Mouse (Mus musculus): Measurements from ENCODE around the gene Adamts2. TPM values are rescaled to one million over a fixed set of nuclear protein-coding genes. Genes with fewer than 3 reads are reported as not detected.

Gene Adamts2
- polyA plus RNA-seq (2015; fragmentation: Nextera tagmentation; extraction: Ambion mirVana), result 12.0 and 13.8 TPM in 2 replicates

DNA sequence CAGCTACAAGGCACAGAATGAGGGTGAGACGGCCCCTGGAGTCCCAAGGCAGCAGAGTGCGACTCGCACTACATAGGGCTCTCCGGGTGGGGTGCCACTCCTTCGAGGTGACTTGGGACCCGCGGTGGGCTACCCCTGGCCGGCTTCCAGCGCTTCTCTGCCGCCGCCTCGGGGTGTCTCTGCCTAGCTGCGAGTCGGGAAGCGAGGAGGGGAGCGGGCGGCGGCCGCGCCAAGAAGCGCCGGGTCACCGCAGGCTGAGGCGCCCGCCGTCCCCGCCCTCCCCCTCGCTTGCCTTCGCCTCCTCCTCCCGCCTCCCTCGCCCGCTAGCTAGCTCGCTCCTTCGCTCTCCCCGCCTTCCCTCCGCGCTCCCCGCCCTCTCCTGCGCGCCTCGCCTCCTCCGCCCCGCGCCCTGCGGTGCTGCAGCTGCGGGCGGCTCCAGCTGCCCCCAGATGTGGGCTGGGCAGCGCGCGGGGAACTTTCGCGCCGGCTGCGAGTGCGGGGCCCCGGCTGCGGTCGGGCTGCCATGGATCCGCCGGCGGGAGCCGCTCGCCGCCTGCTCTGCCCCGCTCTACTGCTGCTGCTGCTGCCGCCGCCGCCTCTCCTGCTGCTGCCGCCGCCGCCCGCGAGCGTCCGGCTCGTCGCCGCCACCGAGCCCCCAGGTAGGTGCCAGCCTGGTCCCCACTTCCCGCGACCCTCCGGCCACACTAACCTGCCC, at the start of gene Adamts2:
TSS of gene Adamts2 (plus strand) at position 444 of the 715 bp plus-strand sequence.
- 0% methylated on average over 56 of the region's 82 CpGs for WGBS

DNA sequence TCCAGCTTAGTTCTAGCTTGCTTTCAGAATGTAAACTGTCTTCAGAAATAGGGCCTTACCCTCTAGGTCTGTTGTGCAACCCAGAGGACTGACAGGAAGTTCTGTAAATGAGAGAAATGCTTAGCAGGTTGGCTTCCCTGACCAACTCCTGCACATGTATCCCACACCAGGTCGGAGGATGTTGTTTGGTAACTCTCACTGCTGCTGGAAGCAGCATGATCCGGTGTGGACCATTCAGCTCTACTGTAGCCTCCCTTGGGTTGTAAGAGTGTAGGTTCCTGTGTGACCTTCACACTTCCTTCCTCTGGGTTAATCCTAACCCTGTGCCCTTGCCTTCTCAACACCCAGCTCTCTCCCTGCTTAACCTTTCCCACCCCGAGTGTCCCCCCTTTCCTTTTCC, 44.8 kb upstream of the Adamts2 start:
- no peaks in the 10 kb centered on the region for H3K27me3 ChIP-seq
- whole genome bisulfite sequencing, result 91% methylated on average over 3 of the region's 3 CpGs
- no peaks in the 10 kb centered on the region for H3K4me1 ChIP-seq
- H3K9ac ChIP-seq, result no peak overlapping the region
- no peak overlapping the region for H3K4me2 ChIP-seq
- no peak overlapping the region for H3K4me3 ChIP-seq
- ATAC-seq (ENCODE audit: insufficient number of reproducible peaks, insufficient read depth, low FRiP score, low TSS enrichment, low read depth), result no peak
- no peak overlapping the region for H3K27ac ChIP-seq
- no peaks in the 10 kb centered on the region for H3K36me3 ChIP-seq
- peaks cover 7% of the 10 kb centered on the region; the same call in 1 of the 2 replicates for H3K9me3 ChIP-seq

More for the DNA sequence above, at the start of gene Adamts2:
- H3K4me1 ChIP-seq, result peaks cover 24% of the 10 kb centered on the region
- H3K4me3 ChIP-seq, result peak within 1 kb of the TSS; percentile 71
- H3K27ac ChIP-seq, result peak within 1 kb of the TSS; percentile 72
- peak within 1 kb of the TSS; percentile 89 for H3K4me2 ChIP-seq
- H3K9me3 ChIP-seq, result no peaks in the 10 kb centered on the region
- H3K9ac ChIP-seq, result peak within 1 kb of the TSS; percentile 80
- H3K36me3 ChIP-seq, result no peaks in the 10 kb centered on the region; the same call in 1 of the 2 replicates
- peaks cover 82% of the 10 kb centered on the region for H3K27me3 ChIP-seq
- ATAC-seq (ENCODE audit: insufficient number of reproducible peaks, insufficient read depth, low FRiP score, low TSS enrichment, low read depth), result peak; percentile 74

DNA sequence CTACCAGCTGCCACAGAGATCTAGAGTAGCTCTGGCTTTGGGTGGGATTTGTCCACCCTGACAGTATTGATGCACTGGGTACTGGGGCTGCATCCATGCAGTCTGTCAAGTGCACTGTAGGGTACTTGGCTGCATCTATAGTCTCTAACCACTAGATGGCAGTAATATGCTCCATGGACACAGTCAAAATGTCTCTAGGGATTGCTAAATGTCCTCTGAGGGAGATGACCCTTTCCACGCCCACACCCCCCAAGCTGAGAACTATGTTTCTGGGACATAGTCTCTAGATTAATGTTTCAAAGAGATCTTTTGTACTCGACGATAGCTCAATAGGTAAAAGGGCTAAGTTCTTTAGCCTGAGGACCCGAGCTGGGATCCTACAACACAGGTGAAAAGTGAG, 42.8 kb upstream of the Adamts2 start:
- ATAC-seq (ENCODE audit: insufficient number of reproducible peaks, insufficient read depth, low FRiP score, low TSS enrichment, low read depth), result no peak
- H3K4me3 ChIP-seq, result no peak overlapping the region
- WGBS, result 37% methylated on average over 4 of the region's 4 CpGs

DNA sequence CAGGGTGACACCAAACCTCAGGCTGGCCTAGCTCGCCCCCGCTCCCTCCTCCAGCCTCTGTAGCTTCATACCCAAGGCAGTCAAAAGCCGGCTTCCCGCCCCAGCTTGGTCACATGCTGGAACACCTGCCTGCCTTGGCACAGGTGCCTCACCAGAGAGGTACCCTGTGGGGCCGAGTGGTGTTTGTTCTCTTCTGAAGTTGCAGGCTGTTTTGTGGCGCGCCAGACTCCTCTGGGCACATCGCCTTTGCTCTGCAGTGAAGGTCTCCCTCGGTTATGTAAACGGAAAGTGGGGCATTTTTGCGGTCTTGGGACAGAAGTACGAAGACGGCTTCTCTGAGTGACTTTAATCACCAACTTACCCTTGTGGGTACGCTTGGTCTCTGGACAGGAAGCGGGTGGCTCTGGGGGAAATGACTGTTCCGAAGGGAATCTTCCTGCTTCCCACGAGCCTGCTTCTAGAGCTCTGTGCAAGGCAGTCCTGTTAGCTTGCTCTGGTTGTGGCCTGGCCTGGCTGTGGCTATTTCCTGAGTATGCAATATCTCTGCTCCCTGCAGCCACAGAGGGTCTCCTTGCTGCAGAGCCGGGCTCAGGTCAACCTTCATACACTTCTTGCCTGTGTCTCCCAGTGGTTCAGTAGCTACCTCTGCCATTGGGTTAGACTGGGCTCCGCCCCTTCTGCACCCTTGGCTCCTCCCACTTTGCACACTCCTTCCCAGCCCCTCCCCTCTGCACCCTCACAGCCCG, 36.2 kb upstream of the Adamts2 start:
- H3K9ac ChIP-seq, result no peak overlapping the region
- 76% methylated on average over 20 of the region's 20 CpGs for WGBS
- no peaks in the 10 kb centered on the region for H3K36me3 ChIP-seq
- no peak overlapping the region for H3K27ac ChIP-seq
- H3K4me3 ChIP-seq, result no peak overlapping the region
- no peaks in the 10 kb centered on the region for H3K9me3 ChIP-seq
- H3K4me1 ChIP-seq, result no peaks in the 10 kb centered on the region
- ATAC-seq (ENCODE audit: insufficient number of reproducible peaks, insufficient read depth, low FRiP score, low TSS enrichment, low read depth), result 0 out of 2 replicates have a peak, but pooled peaks have one; percentile 20
- H3K4me2 ChIP-seq, result no peak overlapping the region
- no peaks in the 10 kb centered on the region for H3K27me3 ChIP-seq

More for the DNA sequence above, 42.8 kb upstream of the Adamts2 start:
- H3K36me3 ChIP-seq, result no peaks in the 10 kb centered on the region
- no peaks in the 10 kb centered on the region for H3K4me1 ChIP-seq
- H3K9ac ChIP-seq, result no peak overlapping the region
- H3K27me3 ChIP-seq, result no peaks in the 10 kb centered on the region
- no peak overlapping the region for H3K4me2 ChIP-seq
- peaks cover 7% of the 10 kb centered on the region; the same call in 1 of the 2 replicates for H3K9me3 ChIP-seq
- H3K27ac ChIP-seq, result no peak overlapping the region

DNA sequence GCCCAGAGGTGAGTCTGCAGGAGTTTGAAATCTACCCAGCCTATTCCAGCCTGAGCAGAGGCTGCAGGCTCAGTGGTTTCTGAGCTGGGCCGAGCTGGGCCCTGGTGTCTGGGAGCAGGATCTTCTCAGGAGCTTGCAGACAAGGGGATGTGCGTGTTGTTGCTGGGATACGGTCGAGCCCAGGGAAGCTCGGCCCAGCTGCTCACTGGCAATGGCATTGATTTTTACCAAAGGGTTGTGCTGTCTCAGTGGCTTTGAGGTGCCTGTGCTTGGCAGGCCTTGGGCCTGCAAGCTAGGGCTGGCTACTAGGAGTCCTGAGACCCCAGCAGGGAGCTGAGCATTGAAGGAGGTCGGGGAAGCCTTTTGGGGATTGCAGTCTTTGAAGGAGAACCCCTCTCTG, 30.4 kb upstream of the Adamts2 start:
- no peaks in the 10 kb centered on the region for H3K27me3 ChIP-seq
- no peak overlapping the region for H3K9ac ChIP-seq
- H3K36me3 ChIP-seq, result no peaks in the 10 kb centered on the region
- H3K4me3 ChIP-seq, result no peak overlapping the region
- no peak overlapping the region for H3K4me2 ChIP-seq
- H3K4me1 ChIP-seq, result no peaks in the 10 kb centered on the region
- no peaks in the 10 kb centered on the region for H3K9me3 ChIP-seq
- no peak for ATAC-seq (ENCODE audit: insufficient number of reproducible peaks, insufficient read depth, low FRiP score, low TSS enrichment, low read depth)
- no peak overlapping the region for H3K27ac ChIP-seq
- WGBS, result 78% methylated on average over 6 of the region's 6 CpGs

DNA sequence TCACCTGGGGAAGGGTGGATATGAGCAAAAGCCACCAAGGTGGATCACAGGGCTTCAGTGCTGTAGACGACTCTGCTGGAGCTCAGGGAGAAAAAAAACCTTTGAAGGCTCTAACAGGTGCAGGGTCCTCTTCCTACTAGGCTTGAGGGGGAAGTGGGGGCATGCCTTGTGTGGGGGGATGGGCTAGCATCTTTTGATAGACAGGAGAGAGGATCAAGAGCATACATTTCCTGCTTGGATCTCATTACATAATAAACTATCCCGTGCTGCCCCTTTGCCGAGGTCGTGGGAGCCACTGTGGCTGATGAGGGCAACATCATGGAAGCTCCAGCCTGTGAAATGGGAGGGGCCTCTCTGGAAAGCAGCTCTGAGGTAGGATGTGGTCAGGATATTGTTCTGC, 25.4 kb upstream of the Adamts2 start:
- H3K4me2 ChIP-seq, result no peak overlapping the region
- no peak for ATAC-seq (ENCODE audit: insufficient number of reproducible peaks, insufficient read depth, low FRiP score, low TSS enrichment, low read depth)

DNA sequence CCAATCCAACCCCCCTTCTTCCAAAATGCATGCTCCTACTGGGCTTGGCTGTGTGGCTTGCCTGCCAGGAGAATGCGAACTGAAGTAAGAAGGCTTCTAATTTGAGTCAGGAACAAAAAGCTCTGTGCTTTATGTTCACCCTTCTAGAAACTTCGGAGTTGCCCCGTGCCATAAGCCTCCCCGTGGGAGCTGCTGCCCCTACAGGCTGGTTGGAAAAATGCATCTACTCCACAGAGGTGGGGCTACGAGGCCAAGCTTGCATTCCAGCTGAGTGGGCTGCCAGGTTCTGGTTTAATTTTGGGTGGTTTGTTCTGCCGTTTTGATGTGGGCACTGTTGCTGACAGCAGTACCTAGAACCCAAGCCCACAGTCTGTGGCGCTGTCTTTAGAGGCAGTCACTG, 14.9 kb upstream of the Adamts2 start:
- no peaks in the 10 kb centered on the region for H3K27me3 ChIP-seq
- no peak overlapping the region for H3K9ac ChIP-seq
- H3K4me3 ChIP-seq, result no peak overlapping the region
- 0 out of 2 replicates have a peak, but pooled peaks cover 3% of the 10 kb centered on the region for H3K4me1 ChIP-seq
- no peaks in the 10 kb centered on the region for H3K36me3 ChIP-seq
- 47% methylated on average over 7 of the region's 7 CpGs for WGBS
- no peak for ATAC-seq (ENCODE audit: insufficient number of reproducible peaks, insufficient read depth, low FRiP score, low TSS enrichment, low read depth)
- no peak overlapping the region for H3K27ac ChIP-seq
- no peaks in the 10 kb centered on the region for H3K9me3 ChIP-seq
- H3K4me2 ChIP-seq, result no peak overlapping the region

More for the DNA sequence above, 25.4 kb upstream of the Adamts2 start:
- Histone ChIP-seq H3K9ac (no peak overlapping the region), H3K27ac (no peak overlapping the region), H3K27me3 (no peaks in the 10 kb centered on the region), H3K36me3 (no peaks in the 10 kb centered on the region), H3K4me1 (no peaks in the 10 kb centered on the region), H3K9me3 (no peaks in the 10 kb centered on the region), H3K4me3 (no peak overlapping the region)
- 50% methylated on average over 4 of the region's 4 CpGs for WGBS

DNA sequence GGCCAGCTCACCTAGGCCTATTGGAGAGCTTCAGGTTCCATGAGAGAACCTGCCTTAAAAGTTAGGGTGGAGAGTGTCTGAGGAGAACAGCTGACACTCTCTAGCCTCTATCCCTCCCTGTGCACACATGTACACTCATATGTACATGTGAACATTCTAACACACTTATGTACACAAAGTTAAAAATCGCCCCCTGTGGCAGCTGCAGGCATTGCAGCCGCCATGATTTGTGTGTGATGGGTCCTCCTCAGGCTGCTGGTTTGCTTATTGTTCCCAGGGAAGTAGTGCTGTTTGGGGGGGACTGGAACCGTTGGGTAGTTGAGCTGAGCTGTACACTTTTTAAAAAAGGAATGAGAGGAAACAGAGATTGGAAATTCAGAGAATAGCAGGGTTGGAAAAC, 14.1 kb upstream of the Adamts2 start:
- H3K27ac ChIP-seq, result no peak overlapping the region
- no peak overlapping the region for H3K4me3 ChIP-seq
- H3K4me2 ChIP-seq, result no peak overlapping the region
- H3K9me3 ChIP-seq, result no peaks in the 10 kb centered on the region
- no peak for ATAC-seq (ENCODE audit: insufficient number of reproducible peaks, insufficient read depth, low FRiP score, low TSS enrichment, low read depth)
- WGBS, result 17% methylated on average over 3 of the region's 3 CpGs
- peaks cover 6% of the 10 kb centered on the region for H3K4me1 ChIP-seq
- no peaks in the 10 kb centered on the region for H3K27me3 ChIP-seq
- no peaks in the 10 kb centered on the region for H3K36me3 ChIP-seq
- H3K9ac ChIP-seq, result no peak overlapping the region

DNA sequence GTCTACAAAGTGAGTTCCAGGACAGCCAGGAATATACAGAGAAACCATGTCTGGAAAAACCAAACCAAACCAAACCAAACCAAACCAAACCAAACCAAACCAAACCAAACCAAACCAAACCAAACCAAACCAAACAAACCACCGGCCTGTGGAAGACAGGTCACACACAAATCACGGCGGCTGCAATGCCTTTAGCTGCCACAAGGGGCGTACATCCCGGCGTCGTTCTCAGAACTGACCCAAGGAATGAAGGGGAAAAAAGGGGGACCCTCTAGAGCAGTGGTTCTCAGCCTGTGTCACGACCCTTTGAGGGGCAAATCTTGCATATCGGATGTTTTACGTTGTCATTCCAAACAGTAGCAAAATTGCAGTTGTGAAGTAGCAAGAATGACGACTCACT, 12.8 kb upstream of the Adamts2 start:
- no peak overlapping the region for H3K27ac ChIP-seq
- no peak overlapping the region for H3K4me3 ChIP-seq
- no peaks in the 10 kb centered on the region for H3K36me3 ChIP-seq
- no peaks in the 10 kb centered on the region for H3K27me3 ChIP-seq
- no peak for ATAC-seq (ENCODE audit: insufficient number of reproducible peaks, insufficient read depth, low FRiP score, low TSS enrichment, low read depth)
- no peak overlapping the region for H3K4me2 ChIP-seq
- H3K9me3 ChIP-seq, result no peaks in the 10 kb centered on the region
- WGBS, result 43% methylated on average over 11 of the region's 11 CpGs
- peaks cover 19% of the 10 kb centered on the region for H3K4me1 ChIP-seq
- H3K9ac ChIP-seq, result no peak overlapping the region

DNA sequence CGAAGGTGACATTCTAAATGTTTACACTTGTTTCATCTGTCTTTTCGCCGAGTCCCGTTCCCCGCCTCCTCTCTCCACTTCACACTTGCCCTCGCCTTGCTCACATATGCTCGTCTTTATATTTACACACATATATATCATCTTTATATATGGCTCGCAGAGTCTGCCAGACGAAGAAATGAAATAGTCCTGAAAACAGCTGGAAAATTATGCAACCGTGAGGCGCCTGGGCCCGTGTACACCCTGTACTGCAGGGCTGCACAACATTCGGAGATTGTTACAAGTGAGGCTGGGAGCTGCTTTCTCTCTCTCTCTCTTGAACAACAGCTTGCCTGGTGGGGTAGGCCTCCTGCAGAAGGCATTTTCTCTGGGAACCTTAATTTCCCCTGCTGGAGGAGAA, 10.8 kb upstream of the Adamts2 start:
- no peak overlapping the region for H3K27ac ChIP-seq
- no peaks in the 10 kb centered on the region for H3K36me3 ChIP-seq
- 85% methylated on average over 13 of the region's 13 CpGs for WGBS
- no peaks in the 10 kb centered on the region for H3K9me3 ChIP-seq
- H3K4me1 ChIP-seq, result peaks cover 21% of the 10 kb centered on the region
- H3K4me2 ChIP-seq, result no peak overlapping the region
- H3K9ac ChIP-seq, result no peak overlapping the region
- H3K4me3 ChIP-seq, result no peak overlapping the region
- ATAC-seq (ENCODE audit: insufficient number of reproducible peaks, insufficient read depth, low FRiP score, low TSS enrichment, low read depth), result no peak
- H3K27me3 ChIP-seq, result no peaks in the 10 kb centered on the region

DNA sequence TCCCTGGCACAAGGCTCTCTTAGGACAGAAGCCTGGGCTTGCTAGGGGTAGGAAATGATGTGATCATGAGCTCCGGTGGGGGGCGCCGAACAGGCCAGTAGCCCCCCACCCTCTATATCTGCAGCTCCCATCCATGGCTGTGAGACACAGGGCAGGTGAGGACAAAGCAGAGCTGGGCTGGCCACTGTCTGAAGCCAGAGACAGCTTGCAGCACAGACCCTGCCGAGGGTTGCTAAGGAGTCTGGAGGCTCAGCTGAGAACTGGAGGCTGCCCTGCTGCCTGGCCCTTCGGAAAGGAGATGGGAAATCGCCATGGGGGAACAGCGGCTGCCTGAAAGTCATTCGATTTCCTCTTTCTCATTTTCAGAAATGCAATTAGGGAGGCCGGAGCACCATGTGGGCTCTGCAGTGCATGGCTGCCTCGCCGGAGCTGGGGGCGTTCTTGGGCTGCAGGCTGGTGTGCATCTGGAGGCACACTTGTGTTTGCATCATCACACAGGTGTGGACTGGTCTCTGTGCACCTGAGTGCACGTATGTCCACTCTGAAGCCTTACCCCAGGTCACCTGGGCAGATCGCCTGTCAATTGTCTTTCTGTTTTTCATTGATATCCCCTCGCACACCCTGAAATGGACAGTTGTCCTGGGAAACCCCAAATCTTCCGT, 8.9 kb upstream of the Adamts2 start:
- Histone ChIP-seq H3K4me2 (no peak overlapping the region; the same call in 1 of the 2 replicates), H3K27ac (no peak overlapping the region), H3K9ac (peak overlapping the region; percentile 44; the same call in 1 of the 2 replicates), H3K4me1 (peaks cover 18% of the 10 kb centered on the region), H3K9me3 (no peaks in the 10 kb centered on the region), H3K27me3 (no peaks in the 10 kb centered on the region), H3K4me3 (no peak overlapping the region), H3K36me3 (no peaks in the 10 kb centered on the region)
- 51% methylated on average over 16 of the region's 16 CpGs for WGBS
- ATAC-seq (ENCODE audit: insufficient number of reproducible peaks, insufficient read depth, low FRiP score, low TSS enrichment, low read depth), result peak; percentile 21; the same call in 1 of the 2 replicates

Measured in embryonic facial prominence, embryonic 13.5 days (tissue).